Mouse (Mus musculus) telencephalon, adult 2 months (tissue): ENCODE measurements at regions not wholly inside any gene's neighbourhood (a gene's known extent, or its start where the extent isn't known, plus 50 kb on each side); places are given as distances from the start of the nearest gene placed in this dataset.

ENCODE experiments used
- DNase-seq: peaks from one replicate; pipeline ENCODE4 v3.0.0-alpha.2; 2011; ENCODE audit warnings: low read depth, low spot score

GRCm38 (mm10) chr11:19350331-19351242 is 331.8 kb upstream of the Meis1 start:
- DNase-seq = no peak

- no peak for DNase-seq
Measured at GRCm38 (mm10) chr11:19351243-19351787, 332.5 kb upstream of the Meis1 start.

GRCm38 (mm10) chr11:19353706-19354105 is 334.9 kb upstream of the Meis1 start:
- no peak for DNase-seq

- DNase-seq = no peak
Measured at GRCm38 (mm10) chr11:19355179-19355578, 336.4 kb upstream of the Meis1 start.

- DNase-seq = no peak
Measured at GRCm38 (mm10) chr11:19356151-19356550, 337.4 kb upstream of the Meis1 start.

- DNase-seq = no peak
Measured at GRCm38 (mm10) chr11:19369152-19369551, 350.4 kb upstream of the Meis1 start.

- no peak for DNase-seq
Measured at GRCm38 (mm10) chr11:19373476-19373875, 354.7 kb upstream of the Meis1 start.

GRCm38 (mm10) chr11:19380935-19381334 is 362.1 kb upstream of the Meis1 start:
- DNase-seq = no peak

GRCm38 (mm10) chr11:19389136-19389535 is 370.4 kb upstream of the Meis1 start:
- no peak for DNase-seq

GRCm38 (mm10) chr11:19392190-19392589 is 373.4 kb upstream of the Meis1 start:
- no peak for DNase-seq

GRCm38 (mm10) chr11:19394372-19394771 is 375.6 kb upstream of the Meis1 start:
- DNase-seq = no peak

GRCm38 (mm10) chr11:19400396-19400795 is 381.6 kb upstream of the Meis1 start:
- no peak for DNase-seq

- DNase-seq = no peak
Measured at GRCm38 (mm10) chr11:19420143-19420542, 401.4 kb upstream of the Meis1 start.

GRCm38 (mm10) chr11:19423268-19423667 is 404.5 kb upstream of the Meis1 start:
- no peak for DNase-seq

- peak; percentile 34 for DNase-seq
Measured at GRCm38 (mm10) chr11:19423841-19424815, 405.3 kb upstream of the Meis1 start.

- no peak for DNase-seq
Measured at GRCm38 (mm10) chr11:19427559-19427958, 408.8 kb upstream of the Meis1 start.

- DNase-seq = no peak
Measured at GRCm38 (mm10) chr11:19433680-19434619, 415.2 kb upstream of the Meis1 start.

GRCm38 (mm10) chr11:19438385-19438784 is 419.6 kb upstream of the Meis1 start:
- no peak for DNase-seq

GRCm38 (mm10) chr11:19441936-19442335 is 423.2 kb upstream of the Meis1 start:
- DNase-seq = peak; percentile 6

- no peak for DNase-seq
Measured at GRCm38 (mm10) chr11:19455391-19456290, 436.9 kb upstream of the Meis1 start.
